Mouse (Mus musculus) MEL (cell line): ENCODE data around the gene Xkr8. TPM values are rescaled to one million over a fixed set of nuclear protein-coding genes. Genes with fewer than 3 reads are reported as not detected.

Experiments used
- DNase-seq: peaks from one replicate; pipeline ENCODE4 v3.0.0; 2011; ENCODE audit warnings: low read depth, low spot score
- H3K27ac ChIP-seq: 2 replicates; pipeline ENCODE4 v1.5.1; 2012; ENCODE audit warnings: low read depth, mild to moderate bottlenecking, control low read depth, low read length, moderate library complexity; ENCODE audit not compliant: control insufficient read depth
- H3K27me3 ChIP-seq, 2 experiments: fragments of 150-350 bp in 1 of 2; sonication (generic) in 1 of 2; 2 replicates each; pipeline ENCODE4 v1.6.1; 2012; ENCODE audit warnings: low read length in 2 of 2, mild to moderate bottlenecking in 2 of 2, improper control_type of control experiment in 1 of 2, moderate library complexity in 1 of 2; ENCODE audit not compliant: insufficient read depth in 2 of 2, control insufficient read depth in 1 of 2
- H3K36me3 ChIP-seq, 2 experiments: 2 replicates each; pipeline ENCODE4 v1.6.1; 2012 to 2014; ENCODE audit warnings: low read length in 2 of 2, improper control_type of control experiment in 1 of 2, inconsistent platforms in 1 of 2, mild to moderate bottlenecking in 1 of 2; ENCODE audit not compliant: insufficient read depth in 2 of 2, control insufficient read depth in 1 of 2
- H3K4me1 ChIP-seq, 2 experiments: fragments of 150-350 bp in 1 of 2; sonication (generic) in 1 of 2; 2 replicates each; pipeline ENCODE4 v1.6.1; 2012; ENCODE audit warnings: low read length in 2 of 2, improper control_type of control experiment in 1 of 2, mild to moderate bottlenecking in 1 of 2; ENCODE audit not compliant: insufficient read depth in 2 of 2, control insufficient read depth in 1 of 2
- H3K4me3 ChIP-seq, 2 experiments: fragments of 150-350 bp in 1 of 2; sonication (generic) in 1 of 2; 2 replicates each; pipeline ENCODE4 v1.5.1; 2012; ENCODE audit warnings: low read depth in 2 of 2, low read length in 2 of 2, mild to moderate bottlenecking in 2 of 2, moderate library complexity in 2 of 2, control low read depth in 1 of 2, improper control_type of control experiment in 1 of 2; ENCODE audit not compliant: control insufficient read depth in 1 of 2, insufficient read depth in 1 of 2
- H3K79me2 ChIP-seq: 2 replicates; pipeline ENCODE4 v1.6.1; 2012; ENCODE audit warnings: mild to moderate bottlenecking, low read length, moderate library complexity; ENCODE audit not compliant: control insufficient read depth, poor library complexity, insufficient read depth
- H3K9ac ChIP-seq: 2 replicates; pipeline ENCODE4 v1.6.1; 2012; ENCODE audit warnings: low read depth, mild to moderate bottlenecking, control low read depth, low read length, moderate library complexity; ENCODE audit not compliant: control insufficient read depth, poor library complexity, severe bottlenecking
- H3K9me3 ChIP-seq: fragments of 150-350 bp; sonication (generic); replicated peaks from 2 replicates; pipeline ENCODE4 v1.6.1; 2012; ENCODE audit warnings: mild to moderate bottlenecking, low read length, improper control_type of control experiment, moderate library complexity; ENCODE audit not compliant: insufficient read depth
- CHD2 ChIP-seq: IDR thresholded peaks from 2 replicates; pipeline ENCODE4 v1.6.1; 2011; ENCODE audit warnings: low read length, improper control_type of control experiment
- CTCF ChIP-seq, 3 experiments: IDR thresholded peaks in 2 of 3; conservative IDR thresholded peaks in 1 of 3; 2 replicates each; pipeline ENCODE4 v1.5.1; 2011 to 2012; ENCODE audit warnings: low read length in 3 of 3, low read depth in 2 of 3, mild to moderate bottlenecking in 2 of 3, improper control_type of control experiment in 1 of 3, inconsistent platforms in 1 of 3, mixed read lengths in 1 of 3, moderate library complexity in 1 of 3; ENCODE audit not compliant: control insufficient read depth in 1 of 3, insufficient read depth in 1 of 3, poor library complexity in 1 of 3, severe bottlenecking in 1 of 3
- MAZ ChIP-seq: IDR thresholded peaks from 2 replicates; pipeline ENCODE4 v1.6.1; 2012; ENCODE audit warnings: low read depth, mild to moderate bottlenecking, inconsistent platforms, low read length, improper control_type of control experiment
- MXI1 ChIP-seq: IDR thresholded peaks from 2 replicates; pipeline ENCODE4 v1.6.1; 2011; ENCODE audit warnings: mild to moderate bottlenecking, low read depth, low read length, improper control_type of control experiment
- MYB ChIP-seq: IDR thresholded peaks from 2 replicates; pipeline ENCODE4 v1.6.1; 2011; ENCODE audit warnings: mild to moderate bottlenecking, low read depth, low read length, improper control_type of control experiment
- MYC ChIP-seq: IDR thresholded peaks from 2 replicates; pipeline ENCODE4 v1.6.1; 2011; ENCODE audit warnings: low read depth, mild to moderate bottlenecking, low read length, improper control_type of control experiment, moderate library complexity
- NRF1 ChIP-seq: IDR thresholded peaks from 2 replicates; pipeline ENCODE4 v1.6.1; 2014; ENCODE audit warnings: low read depth, mild to moderate bottlenecking, inconsistent platforms, low read length, improper control_type of control experiment, moderate library complexity; ENCODE audit not compliant: poor library complexity, insufficient read depth, severe bottlenecking
- POLR2AphosphoS5 ChIP-seq: IDR thresholded peaks from 2 replicates; pipeline ENCODE4 v1.6.1; 2012; ENCODE audit warnings: low read depth, borderline replicate concordance, mild to moderate bottlenecking, inconsistent platforms, low read length, moderate library complexity, mixed read lengths
- RAD21 ChIP-seq: IDR thresholded peaks from 2 replicates; pipeline ENCODE4 v1.6.1; 2011; ENCODE audit warnings: mild to moderate bottlenecking, low read depth, low read length, improper control_type of control experiment
- TAL1 ChIP-seq: IDR thresholded peaks from 2 replicates; pipeline ENCODE4 v1.6.1; 2012; ENCODE audit warnings: mild to moderate bottlenecking, inconsistent platforms, low read length, moderate library complexity, mixed read lengths
- USF2 ChIP-seq, 2 experiments: IDR thresholded peaks; 2 replicates each; pipeline ENCODE4 v1.6.1; 2011 to 2012; ENCODE audit warnings: improper control_type of control experiment in 2 of 2, low read length in 2 of 2, borderline replicate concordance in 1 of 2, inconsistent platforms in 1 of 2, low read depth in 1 of 2, mild to moderate bottlenecking in 1 of 2; ENCODE audit not compliant: insufficient read depth in 1 of 2
- polyA plus RNA-seq, 2 experiments: library from polyadenylated mRNA; stranded (reverse) in 1 of 2; unstranded in 1 of 2; fragments of >175 nt in 1 of 2; fragments of >200 nt in 1 of 2; gene quantifications; 2 replicates each; pipeline versions ENCODE4 v1.2.1 to v1.2.4; 2012; ENCODE audit warnings: low replicate concordance in 2 of 2, low read depth in 1 of 2; ENCODE audit not compliant: insufficient read length in 2 of 2, insufficient read depth in 1 of 2, missing spikeins in 1 of 2
- total RNA-seq: library from RNA; depleted of rRNA; stranded (reverse); fragments of 300-350 nt; gene quantifications from 2 replicates; pipeline ENCODE4 v1.2.3, GENCODE M21; 2012

Xkr8 gene
- total and polyA plus RNA-seq, 3 experiments = 2.8 to 3.9 TPM; not detected in 1

- Histone ChIP-seq H3K9ac (no peak overlapping the region), H3K4me3 (no peak overlapping the region), H3K4me1 (peaks cover 0 to 13% of the 10 kb centered on the region in 2 experiments; a peak in 3 of 4 replicates), H3K27ac (no peak overlapping the region), H3K79me2 (no peaks in the 10 kb centered on the region), H3K9me3 (no peaks in the 10 kb centered on the region), H3K36me3 (peaks cover 0 to 11% of the 10 kb centered on the region in 2 experiments; a peak in 2 of 4 replicates), H3K27me3 (no peaks in the 10 kb centered on the region)
- DNase-seq = no peak
- no peak for TF ChIP-seq MYB
- TF ChIP-seq TAL1 = no peak
These were observed 2.4 kb upstream of the Xkr8 start for GRCm38 (mm10) chr4:132734766-132735165.

GRCm38 (mm10) chr4:132733071-132733770 lies 875 bp upstream of the Xkr8 start:
- no peak overlapping the region for H3K27ac ChIP-seq
- H3K36me3 ChIP-seq = peaks cover 0 to 11% of the 10 kb centered on the region in 2 experiments; a peak in 2 of 4 replicates

GRCm38 (mm10) chr4:132731616-132732015 lies 730 bp downstream of the Xkr8 start:
- Histone ChIP-seq H3K27me3 (no peaks in the 10 kb centered on the region), H3K79me2 (no peaks in the 10 kb centered on the region), H3K27ac (no peak overlapping the region), H3K4me1 (peaks cover 0 to 21% of the 10 kb centered on the region in 2 experiments), H3K4me3 (peak overlapping the region; percentile 67 to 78)
- peak; percentile 42 for DNase-seq
- TF ChIP-seq NRF1 = no peak
- TF ChIP-seq TAL1 = no peak
- no peak for TF ChIP-seq MAZ
- TF ChIP-seq RAD21 = no peak
- TF ChIP-seq CHD2 = no peak
- TF ChIP-seq MXI1 = no peak
- no peak for TF ChIP-seq MYC
- no peak for TF ChIP-seq USF2 (IDR thresholded peaks at IDR 0.05; ENCODE audit: borderline replicate concordance in 1 of 2, insufficient read depth in 1 of 2, low read depth in 1 of 2, low read length in 2 of 2)
- TF ChIP-seq, all 39 proteins: peak for 0
- H3K9me3 ChIP-seq = no peaks in the 10 kb centered on the region
- H3K9ac ChIP-seq = peak overlapping the region; percentile 59
- H3K36me3 ChIP-seq = peaks cover 0 to 14% of the 10 kb centered on the region in 2 experiments; a peak in 2 of 4 replicates

More at GRCm38 (mm10) chr4:132733071-132733770, 875 bp upstream of the Xkr8 start:
- Histone ChIP-seq H3K79me2 (no peaks in the 10 kb centered on the region), H3K9me3 (no peaks in the 10 kb centered on the region), H3K4me1 (peaks cover 0 to 15% of the 10 kb centered on the region in 2 experiments), H3K27me3 (no peaks in the 10 kb centered on the region), H3K9ac (no peak overlapping the region), H3K4me3 (no peak overlapping the region)
- DNase-seq = peak; percentile 31
- peak; percentile 13 to 29 (median 25); a peak in 2 of 6 replicates for TF ChIP-seq CTCF (IDR thresholded peaks at IDR 0.05 in 2 of 3, conservative IDR thresholded peaks at IDR 0.05 in 1 of 3; ENCODE audit: control insufficient read depth in 1 of 3, insufficient read depth in 1 of 3, low read depth in 2 of 3, low read length in 3 of 3, poor library complexity in 1 of 3, severe bottlenecking in 1 of 3)
- TF ChIP-seq POLR2AphosphoS5 = no peak
- TF ChIP-seq, all 39 proteins: peak for 1
